Mouse (Mus musculus) C2C12 (cell line): ENCODE data around the gene Gpr50. TPM values are rescaled to one million over a fixed set of nuclear protein-coding genes. Genes with fewer than 3 reads are reported as not detected.

Experiments
- H3K27me3 ChIP-seq: one replicate; pipeline ENCODE4 v1.6.1; 2011; ENCODE audit not compliant: control insufficient read depth, insufficient read depth, insufficient read length
- H3K36me3 ChIP-seq: one replicate; pipeline ENCODE4 v1.6.1; 2011; ENCODE audit not compliant: control insufficient read depth, insufficient read depth
- H3K4me3 ChIP-seq: one replicate; pipeline ENCODE4 v1.5.1; 2011; ENCODE audit warnings: mild to moderate bottlenecking, control low read depth; ENCODE audit not compliant: poor library complexity, insufficient read depth, severe bottlenecking
- H3K79me2 ChIP-seq: one replicate; pipeline ENCODE4 v1.6.1; 2011; ENCODE audit not compliant: control insufficient read depth, insufficient read depth
- H3K79me3 ChIP-seq: one replicate; pipeline ENCODE4 v1.6.1; 2011; ENCODE audit warnings: low read depth, control low read depth
- H3ac ChIP-seq: one replicate; pipeline ENCODE3; 2011; ENCODE audit warnings: low read depth; ENCODE audit not compliant: control insufficient read depth, insufficient read length
- CEBPB ChIP-seq: IDR thresholded peaks from one replicate; pipeline ENCODE4 v1.6.1; 2011; ENCODE audit warnings: low read depth, mild to moderate bottlenecking, control low read depth, moderate library complexity
- CTCF ChIP-seq: IDR thresholded peaks from one replicate; pipeline ENCODE4 v1.5.1; 2011; ENCODE audit not compliant: control insufficient read depth, insufficient read depth, insufficient read length
- FOSL1 ChIP-seq: IDR thresholded peaks from one replicate; pipeline ENCODE4 v1.8.0; 2011; ENCODE audit warnings: mild to moderate bottlenecking, low read length; ENCODE audit not compliant: poor library complexity, insufficient read depth, severe bottlenecking
- MAX ChIP-seq: IDR thresholded peaks from one replicate; pipeline ENCODE4 v1.6.1; 2011; ENCODE audit warnings: mild to moderate bottlenecking, control low read depth
- MYOD1 ChIP-seq: IDR thresholded peaks from one replicate; pipeline ENCODE4 v1.6.1; 2011; ENCODE audit warnings: low read depth; ENCODE audit not compliant: control insufficient read depth, insufficient read length
- MYOG ChIP-seq: IDR thresholded peaks from one replicate; pipeline ENCODE4 v1.6.1; 2011; ENCODE audit not compliant: control insufficient read depth, insufficient read length; ENCODE audit errors: extremely low read depth
- USF1 ChIP-seq: IDR thresholded peaks from one replicate; pipeline ENCODE4 v1.6.1; 2011; ENCODE audit warnings: low read depth, mild to moderate bottlenecking, control low read depth, moderate library complexity
- long read RNA-seq, 2 experiments: library from polyadenylated mRNA; unstranded; transcript quantifications; one replicate each; pipeline ENCODE4 v2.0.0; 2019 to 2020
- polyA plus RNA-seq: library from polyadenylated mRNA; unstranded; fragments of >200 nt; fragmentation: generic; extraction: Trizol; gene quantifications from one replicate; pipeline ENCODE4 v1.2.1, GENCODE M21; 2012; ENCODE audit warnings: missing spikeins

Gpr50 gene
- polyA plus RNA-seq: not detected
- long read RNA-seq, experiment 1: 0 reads
- long read RNA-seq, experiment 2: 0 reads

- no peak for TF ChIP-seq FOSL1
- TF ChIP-seq CTCF: no peak
- TF ChIP-seq USF1: no peak
- TF ChIP-seq CEBPB: no peak
- no peak for TF ChIP-seq MAX
- no peak for TF ChIP-seq MYOD1
- TF ChIP-seq MYOG: no peak
- no peak within 1 kb of the TSS for H3K4me3 ChIP-seq
- H3K36me3 ChIP-seq: no peaks in the 10 kb centered on the region
- peaks cover 15% of the 10 kb centered on the region for H3K27me3 ChIP-seq
- no peak within 1 kb of the TSS for H3ac ChIP-seq
- H3K79me2 ChIP-seq: no peaks in the 10 kb centered on the region
- H3K79me3 ChIP-seq: no peaks in the 10 kb centered on the region
Observed at GRCm38 (mm10) chrX:71663374-71663773, at the start of gene Gpr50. Gene Gpr50, plus strand, starts transcription at chrX:71663667.

- TF ChIP-seq CTCF: no peak
- no peak for TF ChIP-seq MYOG
- no peak for TF ChIP-seq MYOD1
- TF ChIP-seq CEBPB: no peak
- TF ChIP-seq USF1: no peak
- H3ac ChIP-seq: no peak overlapping the region
Observed at GRCm38 (mm10) chrX:71622286-71622685, 41.2 kb upstream of the Gpr50 start.

GRCm38 (mm10) chrX:71623843-71624242 is 39.6 kb upstream of the Gpr50 start:
- H3ac ChIP-seq: no peak overlapping the region
- no peaks in the 10 kb centered on the region for H3K27me3 ChIP-seq
- TF ChIP-seq CTCF (peak; percentile 2), USF1 (no peak)
- no peak overlapping the region for H3K4me3 ChIP-seq
- no peaks in the 10 kb centered on the region for H3K36me3 ChIP-seq
- H3K79me3 ChIP-seq: no peaks in the 10 kb centered on the region
- H3K79me2 ChIP-seq: no peaks in the 10 kb centered on the region

More at GRCm38 (mm10) chrX:71622286-71622685, 41.2 kb upstream of the Gpr50 start:
- Histone ChIP-seq H3K4me3 (no peak overlapping the region), H3K36me3 (no peaks in the 10 kb centered on the region), H3K79me3 (no peaks in the 10 kb centered on the region), H3K27me3 (no peaks in the 10 kb centered on the region), H3K79me2 (no peaks in the 10 kb centered on the region)

GRCm38 (mm10) chrX:71628306-71628705 is 35.2 kb upstream of the Gpr50 start:
- H3K79me2 ChIP-seq: no peaks in the 10 kb centered on the region
- H3K36me3 ChIP-seq: no peaks in the 10 kb centered on the region
- no peak for TF ChIP-seq FOSL1
- no peak for TF ChIP-seq MAX
- TF ChIP-seq MYOD1: no peak
- TF ChIP-seq CTCF: no peak
- no peak for TF ChIP-seq MYOG
- TF ChIP-seq CEBPB: no peak
- no peak for TF ChIP-seq USF1
- no peak overlapping the region for H3K4me3 ChIP-seq
- H3K79me3 ChIP-seq: no peaks in the 10 kb centered on the region
- no peaks in the 10 kb centered on the region for H3K27me3 ChIP-seq
- H3ac ChIP-seq: no peak overlapping the region

- H3K79me3 ChIP-seq: no peaks in the 10 kb centered on the region
- no peaks in the 10 kb centered on the region for H3K79me2 ChIP-seq
- H3K4me3 ChIP-seq: no peak overlapping the region
- no peak overlapping the region for H3ac ChIP-seq
- no peaks in the 10 kb centered on the region for H3K36me3 ChIP-seq
- TF ChIP-seq FOSL1: no peak
- TF ChIP-seq MYOD1: no peak
- no peak for TF ChIP-seq USF1
- no peak for TF ChIP-seq CEBPB
- no peak for TF ChIP-seq MYOG
- no peak for TF ChIP-seq MAX
- TF ChIP-seq CTCF: no peak
- H3K27me3 ChIP-seq: no peaks in the 10 kb centered on the region
Observed at GRCm38 (mm10) chrX:71630709-71631108, 32.8 kb upstream of the Gpr50 start.

- H3K79me2 ChIP-seq: no peaks in the 10 kb centered on the region
- no peak overlapping the region for H3ac ChIP-seq
- no peaks in the 10 kb centered on the region for H3K27me3 ChIP-seq
- H3K79me3 ChIP-seq: no peaks in the 10 kb centered on the region
- no peaks in the 10 kb centered on the region for H3K36me3 ChIP-seq
- no peak overlapping the region for H3K4me3 ChIP-seq
- TF ChIP-seq FOSL1 (no peak), MYOD1 (no peak), CEBPB (no peak), MAX (no peak), USF1 (no peak), MYOG (no peak), CTCF (no peak)
Observed at GRCm38 (mm10) chrX:71631130-71631529, 32.3 kb upstream of the Gpr50 start.
